Mouse (Mus musculus): ENCODE data around the gene Cyp4a10.
"Not testable (repeated sequence)": the region's sequence is repeated elsewhere in the genome, so short reads cannot be mapped to it uniquely, and the experiment has no call there.

The Cyp4a10 gene

DNA sequence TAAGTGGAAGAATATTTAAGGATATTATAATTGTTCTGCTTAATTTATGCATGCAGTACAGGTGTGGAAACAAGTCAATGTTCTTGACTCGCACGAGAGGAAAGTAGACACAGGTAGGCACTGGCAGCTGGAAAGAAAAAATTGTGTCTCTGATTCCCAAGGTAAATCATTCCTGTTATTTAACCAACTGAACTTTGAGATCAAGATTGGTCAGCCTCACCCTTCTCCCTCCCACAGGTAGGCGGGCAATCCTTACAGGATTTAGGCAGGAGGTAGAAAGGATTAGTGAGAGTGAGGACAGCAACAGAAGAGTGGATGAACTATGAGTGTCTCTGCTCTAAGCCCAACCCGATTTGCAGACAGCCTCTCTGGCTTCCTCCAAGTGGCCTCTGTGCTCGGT lies at the start of gene Cyp4a10:
Gene Cyp4a10 (plus strand): TSS at position 265 of the 400 bp plus-strand sequence.
- DNase-seq, result not testable (repeated sequence)

DNA sequence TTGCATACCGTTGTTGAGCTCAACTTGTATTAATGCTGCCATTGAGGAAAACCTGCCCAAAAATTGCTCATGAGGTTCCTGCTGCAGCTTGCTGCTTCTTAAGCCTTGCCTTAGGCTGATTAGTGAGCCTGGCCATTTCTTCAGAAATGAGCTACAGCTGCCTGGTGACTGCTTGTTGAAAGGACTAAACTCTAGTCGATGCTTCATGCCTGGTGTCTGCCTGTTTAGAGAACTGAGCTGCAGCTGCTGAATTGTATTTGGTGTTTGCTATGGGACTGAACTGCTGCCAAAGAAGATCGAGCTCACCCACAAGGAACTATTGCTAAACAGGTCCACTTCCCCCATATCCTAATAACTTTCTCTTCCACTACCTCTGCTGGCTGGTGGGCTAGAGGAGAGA lies 44.5 kb upstream of the Cyp4a10 start:
- not testable (repeated sequence) for DNase-seq

GRCm38 (mm10) chr4:115476051-115476450 lies 42.0 kb upstream of the Cyp4a10 start:
- not testable (repeated sequence) for DNase-seq

DNA sequence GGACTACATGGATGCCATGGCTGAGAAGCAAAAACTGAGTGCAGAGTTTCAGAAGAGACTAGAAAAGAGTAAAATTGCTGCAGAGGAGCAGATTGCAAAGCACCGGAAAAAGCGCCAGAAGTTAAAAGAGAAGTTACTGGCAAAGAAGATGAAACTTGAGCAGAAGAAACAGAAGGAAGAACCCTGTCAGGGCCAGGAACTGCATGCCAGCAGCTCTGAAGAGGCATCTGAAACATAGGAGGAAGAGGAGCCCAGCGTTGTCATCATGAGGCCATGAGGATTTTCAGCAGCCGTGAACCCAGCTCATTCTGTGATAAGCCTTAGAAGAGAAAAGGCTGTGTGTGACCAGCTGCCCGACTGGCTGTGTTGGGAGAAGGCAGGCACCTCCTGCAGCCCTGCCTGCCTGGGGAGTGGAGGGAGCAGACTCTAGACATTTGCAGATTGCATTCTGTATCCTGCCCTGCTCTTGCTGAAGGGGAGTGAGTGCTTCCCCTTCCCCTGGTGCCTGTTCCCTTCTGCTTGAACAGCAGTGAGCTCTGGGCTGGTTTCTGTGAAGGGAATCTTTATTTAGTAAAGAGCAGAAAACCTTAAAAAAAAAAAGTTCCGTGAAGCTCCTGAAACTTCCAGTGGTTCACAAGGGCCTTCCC lies 36.9 kb upstream of the Cyp4a10 start:
- peak; percentile 7 for DNase-seq

- no peak for DNase-seq
Measured at GRCm38 (mm10) chr4:115496001-115496400, 22.1 kb upstream of the Cyp4a10 start, which contains the start of gene Cyp4a14. Gene Cyp4a14, minus strand, starts transcription at chr4:115496142.

- DNase-seq, result no peak
Measured at GRCm38 (mm10) chr4:115497466-115497865, 20.6 kb upstream of the Cyp4a10 start.

GRCm38 (mm10) chr4:115513964-115514363 lies 4.1 kb upstream of the Cyp4a10 start:
- not testable (repeated sequence) for DNase-seq

DNA sequence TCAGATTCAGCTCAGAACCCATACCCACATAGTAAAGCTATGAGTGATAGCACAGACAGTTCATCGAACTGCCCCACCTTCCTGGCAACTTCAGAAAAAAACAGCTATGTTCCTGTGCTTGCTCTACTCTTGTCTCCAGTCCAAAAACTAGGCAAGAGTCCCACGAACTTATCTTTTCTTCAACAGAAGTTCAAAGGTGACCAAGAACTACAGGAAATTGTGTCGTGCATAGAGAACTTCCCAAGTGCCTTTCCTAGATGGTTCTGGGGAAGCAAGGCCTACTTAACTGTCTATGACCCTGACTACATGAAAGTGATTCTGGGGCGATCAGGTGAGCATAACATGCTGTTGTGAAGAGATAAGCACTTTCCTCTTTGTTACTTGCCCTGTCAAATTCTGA lies 1.4 kb downstream of the Cyp4a10 start:
- no peak for DNase-seq

GRCm38 (mm10) chr4:115521766-115522165 lies 3.7 kb downstream of the Cyp4a10 start:
- DNase-seq, result no peak

GRCm38 (mm10) chr4:115545101-115545500 lies 27.0 kb downstream of the Cyp4a10 start:
- no peak for DNase-seq

DNA sequence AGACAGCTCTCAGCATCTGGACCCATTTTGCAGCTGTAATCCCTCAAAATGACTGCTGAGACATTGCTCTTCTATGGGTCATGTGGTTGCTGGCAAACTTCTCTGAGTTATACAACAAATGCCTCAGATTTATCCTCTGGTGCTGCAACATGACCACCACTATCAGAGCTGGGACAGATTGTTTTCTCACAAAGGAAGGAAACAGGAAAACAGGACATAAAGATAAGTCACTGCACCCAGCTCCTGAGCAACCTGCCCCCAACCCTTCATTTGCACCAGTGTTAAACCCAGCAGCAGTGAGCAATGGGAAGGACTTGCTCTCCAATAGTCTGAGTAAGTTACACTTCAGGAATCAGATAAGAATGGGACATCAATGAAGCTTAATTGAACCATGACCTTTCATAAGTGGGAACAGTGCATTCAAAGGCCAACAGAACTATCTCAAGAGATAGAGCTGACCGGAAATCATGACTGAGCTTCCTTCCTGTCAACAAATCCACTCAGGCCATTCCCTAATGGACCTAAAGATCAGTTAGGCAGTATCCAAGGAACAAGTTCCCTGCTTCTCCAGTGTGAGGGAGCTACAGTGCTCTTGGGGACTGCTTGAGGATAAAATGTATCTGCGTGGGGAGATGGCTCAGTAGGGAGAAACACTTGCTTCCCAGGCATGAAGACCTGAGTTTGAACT lies 28.2 kb downstream of the Cyp4a10 start:
- DNase-seq, result no peak

GRCm38 (mm10) chr4:115552726-115553125 lies 34.7 kb downstream of the Cyp4a10 start:
- DNase-seq, result no peak

GRCm38 (mm10) chr4:115555513-115555912 lies 37.4 kb downstream of the Cyp4a10 start:
- DNase-seq, result no peak

GRCm38 (mm10) chr4:115557861-115558561 lies 39.9 kb downstream of the Cyp4a10 start:
- no peak for DNase-seq

DNA sequence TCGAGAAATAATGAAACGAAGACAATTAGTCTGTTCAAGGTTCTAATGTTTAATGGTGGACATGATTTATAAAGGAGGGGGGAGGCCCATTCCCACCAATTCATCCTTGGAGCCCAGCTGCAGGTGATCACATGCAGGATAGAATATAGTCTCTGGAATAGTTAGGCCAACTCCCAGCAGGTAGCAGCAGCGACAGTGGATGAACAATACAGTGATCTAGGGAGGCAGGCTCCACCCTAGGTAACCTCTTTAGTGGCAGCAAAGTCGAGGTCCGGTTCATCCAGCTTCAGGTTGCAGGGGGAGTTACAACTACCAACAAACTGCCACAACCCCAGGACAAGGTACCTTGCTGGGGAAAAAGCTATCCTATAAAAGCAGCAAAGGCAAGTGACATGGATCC lies 43.2 kb downstream of the Cyp4a10 start:
- not testable (repeated sequence) for DNase-seq

- DNase-seq, result no peak
Measured at GRCm38 (mm10) chr4:115563401-115563800, 45.3 kb downstream of the Cyp4a10 start, which contains the start of gene Cyp4a31. Gene Cyp4a31, plus strand, starts transcription at chr4:115563649.

- DNase-seq, result not testable (repeated sequence)
Measured at GRCm38 (mm10) chr4:115564469-115565225, 46.6 kb downstream of the Cyp4a10 start.

GRCm38 (mm10) chr4:115575255-115575654 lies 57.2 kb downstream of the Cyp4a10 start:
- DNase-seq, result no peak

DNA sequence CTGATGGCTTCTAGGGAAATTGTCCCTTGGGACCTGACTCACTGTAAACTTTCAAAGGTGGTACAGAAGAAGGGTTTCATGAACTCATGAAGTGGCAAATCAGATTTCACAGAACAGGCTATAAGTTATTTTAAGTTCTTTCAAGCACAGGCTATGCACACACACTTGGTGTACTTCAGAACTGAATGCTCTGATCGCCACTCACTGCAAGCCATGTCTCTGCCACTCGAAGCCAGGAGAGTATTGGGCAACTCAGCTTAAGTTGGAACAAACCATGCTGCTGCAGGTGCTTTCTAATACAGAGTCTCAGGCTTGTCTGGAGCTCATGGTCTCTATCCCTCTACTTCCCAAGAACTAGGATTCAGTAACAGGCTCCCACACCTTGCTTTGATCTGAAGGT lies 57.7 kb downstream of the Cyp4a10 start:
- no peak for DNase-seq

- no peak for DNase-seq
Measured at GRCm38 (mm10) chr4:115583036-115583435, 65.0 kb downstream of the Cyp4a10 start.

Measured in right cerebral cortex, postnatal 25 days (tissue).